Mouse (Mus musculus): ENCODE results near the gene Tcerg1l.

The Tcerg1l gene

DNA sequence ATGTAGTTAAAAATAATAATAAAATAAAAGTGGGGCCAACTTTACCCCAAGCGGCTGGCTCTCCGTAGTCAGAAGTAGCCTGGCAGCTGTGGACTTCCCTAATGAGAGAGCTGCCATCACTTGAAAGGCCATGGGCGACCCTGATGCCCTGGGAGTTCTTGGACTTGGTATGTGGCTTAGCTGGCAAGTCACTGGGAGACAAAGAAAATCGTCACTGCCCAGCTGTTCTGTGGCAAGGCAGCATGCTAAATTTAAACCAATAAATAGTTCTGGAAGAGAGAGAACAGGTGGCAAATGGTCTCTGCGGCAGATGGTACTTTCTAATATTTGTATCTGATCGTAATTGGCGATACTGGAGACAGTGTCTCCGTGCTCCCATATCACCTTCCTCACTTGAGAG, 40.1 kb downstream of the Tcerg1l start:
- DNase-seq (ENCODE audit: low read depth) = no peak

DNA sequence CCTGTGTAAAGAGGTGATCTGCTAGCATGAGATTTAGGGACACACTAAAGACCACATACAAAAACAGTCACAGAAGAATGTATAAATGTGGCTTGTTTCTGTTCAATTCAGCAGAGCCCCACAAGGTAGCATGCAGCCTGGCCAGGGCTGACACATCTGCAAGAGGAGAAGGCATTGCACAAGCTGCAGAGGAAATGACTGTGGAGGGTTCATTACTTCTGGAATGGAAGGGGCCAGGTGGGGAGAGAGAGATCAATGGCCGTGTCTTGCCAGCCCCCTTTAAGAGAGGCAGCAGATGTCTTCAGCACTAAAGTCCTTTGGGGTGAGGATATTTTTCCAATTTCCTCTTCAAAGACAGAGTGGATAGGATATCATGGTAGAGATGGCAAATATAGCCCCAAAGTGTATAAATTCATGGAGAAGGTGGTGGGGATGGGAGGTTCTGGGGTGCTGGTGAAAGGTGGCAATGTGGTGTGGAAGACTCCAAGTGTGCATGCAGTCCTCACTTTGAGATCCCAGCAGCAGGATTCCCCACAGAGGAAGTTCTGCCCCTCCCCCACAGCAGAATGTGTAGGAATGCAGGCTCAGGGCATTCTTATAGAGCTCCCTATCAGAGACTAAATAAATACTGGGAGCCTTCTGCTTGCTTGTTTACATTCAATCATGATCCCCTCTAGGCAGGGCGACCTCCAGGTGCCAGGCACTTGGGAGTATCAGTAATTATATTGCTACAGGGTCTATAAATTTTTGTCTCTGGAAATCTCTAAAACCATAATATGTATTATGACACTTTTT, 40.7 kb downstream of the Tcerg1l start:
- no peak for DNase-seq (ENCODE audit: low read depth)

DNA sequence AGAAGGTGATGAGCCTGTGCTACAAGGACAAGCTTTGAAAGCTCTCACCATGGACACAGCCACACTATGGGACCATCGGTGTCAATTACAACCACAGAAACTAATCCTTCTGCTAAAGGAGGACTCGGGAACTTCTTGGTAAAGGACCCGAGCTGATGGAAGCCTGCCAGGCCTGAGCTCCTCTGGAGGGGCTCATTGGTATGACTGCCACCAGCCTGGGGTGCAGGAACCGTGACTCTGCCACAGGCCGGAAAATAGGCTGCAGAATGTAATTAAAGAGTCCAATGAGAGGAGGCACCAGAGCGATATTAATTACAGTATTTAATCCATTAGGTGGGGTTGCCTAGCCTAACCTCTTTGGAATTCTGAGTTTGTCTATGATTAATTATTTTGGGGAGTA, 52.1 kb downstream of the Tcerg1l start:
- DNase-seq (ENCODE audit: low read depth) = no peak

DNA sequence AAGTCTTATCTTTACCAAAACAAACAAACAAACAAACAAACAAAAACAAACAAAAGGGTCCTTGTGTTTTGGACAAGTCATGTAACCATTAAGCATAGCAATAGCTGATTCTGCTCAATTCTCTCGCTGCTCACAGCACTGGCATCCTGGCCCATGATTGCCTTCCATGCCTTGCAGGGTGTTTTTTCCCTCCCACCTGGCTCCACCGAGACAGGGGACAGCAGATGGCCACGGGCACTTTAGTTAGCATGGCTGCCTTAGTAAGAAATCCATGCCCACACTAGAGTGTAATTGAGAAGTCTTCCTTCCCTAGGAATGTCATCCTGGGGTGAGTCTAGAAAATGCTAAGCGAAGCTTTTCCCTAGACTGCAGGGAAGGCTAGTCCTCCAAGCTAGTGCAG, 59.1 kb downstream of the Tcerg1l start:
- DNase-seq (ENCODE audit: low read depth) = no peak

DNA sequence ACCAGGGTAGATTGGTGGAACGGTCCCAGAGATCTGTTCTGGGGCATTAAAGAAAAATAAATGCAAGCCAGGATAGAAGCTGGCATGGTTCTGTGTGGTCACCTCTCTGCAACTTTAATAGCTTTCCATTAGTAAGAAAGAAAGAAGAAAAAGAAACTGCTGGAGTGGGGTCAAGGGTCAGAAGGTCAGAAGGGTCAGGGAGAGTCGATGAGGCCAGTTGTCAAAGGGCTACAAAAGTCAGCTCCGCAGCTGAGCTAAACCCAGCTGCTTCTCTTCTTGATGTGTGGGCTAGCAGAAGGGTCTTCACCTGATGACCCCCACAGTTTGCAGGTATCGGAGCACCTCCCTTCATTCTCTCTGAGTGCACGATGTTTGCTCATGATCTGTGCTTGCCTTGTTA, 59.6 kb downstream of the Tcerg1l start:
- DNase-seq (ENCODE audit: low read depth) = no peak

DNA sequence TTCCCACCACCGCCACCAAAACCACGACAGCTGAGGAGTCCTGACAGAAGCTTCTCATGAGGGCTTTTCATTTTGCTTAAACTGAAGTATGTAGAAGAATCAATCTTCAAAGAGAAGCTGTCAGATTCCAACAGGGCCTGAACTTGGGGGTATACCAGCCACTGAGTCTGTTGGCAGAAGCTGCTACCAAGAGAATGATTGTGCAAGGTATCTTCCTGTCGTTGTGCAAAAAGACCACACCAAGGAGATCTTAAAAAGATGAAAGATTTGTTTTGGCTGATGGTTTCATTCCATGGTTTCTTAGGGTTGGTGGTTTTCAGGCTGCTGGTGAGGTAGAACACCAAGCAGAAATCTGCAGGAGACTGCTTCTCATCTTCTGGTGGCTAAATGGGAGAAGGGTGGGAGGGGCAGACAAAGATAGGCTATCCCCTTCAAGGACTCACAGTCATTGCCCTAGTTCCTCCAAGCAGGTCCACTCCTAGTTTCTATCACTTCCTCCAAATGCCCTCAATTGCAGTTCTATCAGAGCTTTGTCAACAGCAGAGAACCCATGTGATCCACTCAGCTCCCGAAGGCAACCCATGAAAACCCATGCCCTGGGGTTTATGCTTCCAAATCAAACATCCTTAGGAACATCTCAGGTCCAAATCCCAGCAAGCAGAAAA, 64.9 kb downstream of the Tcerg1l start:
- DNase-seq (ENCODE audit: low read depth) = no peak

DNA sequence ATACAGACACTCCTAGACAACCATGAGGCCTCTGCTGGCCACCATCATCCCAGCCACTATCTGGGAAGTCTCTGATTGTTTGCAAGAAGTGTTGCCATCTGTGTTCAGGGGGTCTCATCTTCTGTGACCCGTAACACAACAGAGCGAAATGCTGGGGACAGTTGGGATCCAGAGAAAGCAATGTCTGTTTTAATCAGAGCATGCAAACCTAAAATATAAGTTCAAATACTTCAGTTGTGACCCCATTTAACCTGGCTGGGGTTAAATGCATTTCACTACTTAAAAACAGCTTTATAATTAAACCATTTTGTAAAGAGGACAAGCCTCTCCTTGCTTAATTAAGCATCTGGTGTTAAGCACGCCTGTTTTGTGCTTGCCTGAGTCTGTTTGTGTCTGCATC, 66.3 kb downstream of the Tcerg1l start:
- DNase-seq (ENCODE audit: low read depth) = no peak

DNA sequence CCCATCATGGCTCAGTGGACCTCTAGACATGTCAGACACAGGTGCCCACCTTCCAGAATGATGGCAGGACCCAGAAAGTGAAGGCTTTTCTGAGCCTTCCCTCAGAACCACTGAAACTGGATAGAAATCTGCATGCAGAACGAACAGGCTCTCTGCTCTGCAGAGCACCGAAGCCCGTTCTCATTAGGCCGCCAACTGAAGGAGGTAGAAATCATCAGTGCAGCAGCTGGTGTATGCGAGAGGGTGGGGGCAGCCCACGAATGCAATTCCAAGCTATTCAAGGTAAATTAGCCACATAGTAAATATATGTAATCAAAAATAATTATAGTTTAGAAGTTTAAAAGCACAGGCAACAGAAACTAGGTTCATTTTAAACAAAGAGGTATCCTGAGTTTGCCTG, 68.9 kb downstream of the Tcerg1l start:
- DNase-seq (ENCODE audit: low read depth) = no peak

DNA sequence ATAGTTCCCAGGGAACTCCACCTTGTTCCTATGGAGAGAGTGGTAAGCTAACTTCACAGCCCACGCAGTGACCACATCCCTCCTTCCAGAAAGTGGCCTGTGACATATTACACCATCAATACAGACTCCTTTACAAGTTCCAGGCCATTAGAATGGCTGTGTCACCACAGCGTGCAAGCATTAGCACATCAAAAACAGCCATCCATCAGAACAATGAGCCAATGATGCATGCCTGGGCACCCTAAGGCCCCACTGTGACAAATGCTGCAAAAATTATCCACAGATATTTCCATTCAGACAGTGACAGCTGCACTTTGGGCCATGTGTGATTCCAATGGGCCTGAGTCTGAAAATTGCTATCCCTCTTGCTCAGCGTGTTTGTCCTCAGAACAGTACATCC, 70.8 kb downstream of the Tcerg1l start:
- DNase-seq (ENCODE audit: low read depth) = no peak

DNA sequence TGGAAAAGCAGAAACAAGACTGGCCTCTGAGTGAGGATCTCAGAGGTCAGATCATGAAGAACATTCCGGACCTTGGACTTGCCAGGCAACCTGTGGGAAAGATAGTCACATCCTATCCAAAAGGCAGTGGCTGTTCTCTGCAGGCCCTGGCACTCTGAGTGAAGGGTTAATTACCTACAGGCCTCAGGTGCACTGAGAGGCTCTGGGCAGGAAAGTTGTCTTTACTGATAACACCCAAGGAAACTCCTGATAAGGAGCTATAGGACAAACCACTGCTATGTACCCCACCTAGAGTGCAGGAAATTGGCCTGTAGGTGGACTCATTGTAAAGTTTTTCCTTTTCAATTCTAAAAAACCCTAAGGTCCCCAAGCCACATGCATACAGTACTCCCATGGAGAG, 83.8 kb downstream of the Tcerg1l start:
- no peak for DNase-seq (ENCODE audit: low read depth)

DNA sequence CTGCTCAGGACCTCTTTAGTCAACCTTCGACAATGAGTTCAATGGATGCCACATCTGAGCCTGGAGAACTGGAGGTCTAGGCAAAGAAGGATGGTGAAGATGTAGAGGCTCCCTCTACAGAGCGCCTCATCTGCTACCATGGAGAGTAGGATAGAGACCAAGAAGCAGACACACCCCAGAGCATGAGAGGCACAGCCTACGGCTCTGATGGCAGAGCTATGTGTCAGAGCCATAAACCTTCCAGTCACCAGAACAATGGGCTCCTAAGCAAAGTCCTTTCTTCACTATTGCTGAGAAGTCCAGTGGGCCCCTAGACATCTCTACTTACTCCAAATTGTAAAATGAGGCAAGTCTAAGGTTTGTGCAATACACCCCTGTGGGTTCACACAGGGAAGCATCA, 91.4 kb downstream of the Tcerg1l start:
- DNase-seq (ENCODE audit: low read depth) = no peak

DNA sequence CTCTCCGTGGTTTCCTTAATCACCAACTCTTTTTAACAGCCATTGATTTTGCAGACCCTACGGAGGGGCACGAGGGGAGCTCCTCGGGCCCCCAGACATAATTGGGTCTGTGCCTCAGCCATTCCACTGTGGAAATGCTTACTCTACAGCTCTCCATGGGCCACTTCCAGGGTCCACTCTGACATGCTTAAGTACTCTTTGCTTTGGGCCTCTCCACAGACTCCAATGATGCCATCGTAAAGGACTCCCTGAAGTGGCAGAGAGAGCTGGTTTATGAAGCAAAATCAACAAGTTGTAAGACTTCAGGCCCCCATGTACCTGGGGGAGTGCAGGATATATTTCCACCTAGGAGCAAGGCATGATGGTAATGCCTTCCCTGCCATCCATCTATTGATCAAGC, 112.7 kb downstream of the Tcerg1l start:
- no peak for DNase-seq (ENCODE audit: low read depth)

DNA sequence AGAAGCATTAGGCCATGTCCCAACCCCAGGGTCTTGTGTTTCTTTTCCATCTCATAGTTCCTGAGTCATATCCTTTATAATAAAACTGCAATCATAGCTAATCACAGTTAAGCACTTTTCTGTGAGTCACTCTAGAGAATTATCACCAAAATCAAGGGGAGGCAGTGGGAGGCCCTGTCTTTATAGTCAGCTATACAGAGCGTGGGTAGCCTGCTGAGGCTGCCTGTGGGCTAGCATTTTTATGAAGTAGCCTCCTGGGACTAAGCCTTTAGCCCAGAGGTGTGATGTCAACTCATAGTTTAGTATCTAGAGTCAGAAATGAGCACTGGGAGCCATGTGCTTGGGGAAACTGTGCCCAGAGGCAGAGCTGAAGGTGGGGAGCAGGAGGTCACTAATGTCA, 122.3 kb downstream of the Tcerg1l start:
- no peak for DNase-seq (ENCODE audit: low read depth)

DNA sequence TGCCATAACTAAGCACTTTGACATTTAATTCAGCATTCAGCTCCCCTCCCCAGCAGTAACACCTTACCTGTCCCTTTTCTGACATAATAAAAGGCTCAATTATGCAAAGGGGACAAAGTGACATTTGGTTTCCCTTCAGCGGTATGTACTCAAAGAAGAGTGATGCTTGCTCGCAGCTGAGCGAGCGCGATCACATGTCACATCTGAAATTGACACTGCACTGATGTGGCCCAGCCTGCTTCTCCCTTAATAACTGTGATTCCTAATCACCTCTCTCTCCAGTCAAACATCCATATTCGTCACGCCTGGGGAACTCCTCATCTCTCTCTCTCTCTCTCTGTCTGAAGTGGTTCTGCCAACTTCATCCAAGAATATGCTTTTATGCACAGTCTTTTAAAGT, 126.2 kb downstream of the Tcerg1l start:
- no peak for DNase-seq (ENCODE audit: low read depth)

DNA sequence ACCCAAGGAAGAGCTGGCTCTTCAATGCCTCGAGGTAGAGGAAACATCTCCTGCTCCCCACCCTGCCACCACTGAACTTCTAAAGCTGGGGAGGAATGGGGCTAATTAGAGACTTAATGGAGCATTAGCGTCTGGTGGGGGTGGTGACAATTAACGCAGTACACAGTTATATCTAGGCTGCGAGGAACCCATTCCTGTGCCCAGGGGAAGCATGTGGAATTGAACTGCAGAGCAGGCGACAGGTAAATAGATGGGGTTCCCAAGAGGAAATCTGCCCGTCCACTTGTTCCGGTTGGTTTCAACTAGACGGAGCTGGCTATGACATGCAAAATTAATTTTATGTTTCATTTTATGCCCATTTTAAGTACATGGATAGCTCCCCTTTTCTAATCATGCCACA, 128.1 kb downstream of the Tcerg1l start:
- no peak for DNase-seq (ENCODE audit: low read depth)

DNA sequence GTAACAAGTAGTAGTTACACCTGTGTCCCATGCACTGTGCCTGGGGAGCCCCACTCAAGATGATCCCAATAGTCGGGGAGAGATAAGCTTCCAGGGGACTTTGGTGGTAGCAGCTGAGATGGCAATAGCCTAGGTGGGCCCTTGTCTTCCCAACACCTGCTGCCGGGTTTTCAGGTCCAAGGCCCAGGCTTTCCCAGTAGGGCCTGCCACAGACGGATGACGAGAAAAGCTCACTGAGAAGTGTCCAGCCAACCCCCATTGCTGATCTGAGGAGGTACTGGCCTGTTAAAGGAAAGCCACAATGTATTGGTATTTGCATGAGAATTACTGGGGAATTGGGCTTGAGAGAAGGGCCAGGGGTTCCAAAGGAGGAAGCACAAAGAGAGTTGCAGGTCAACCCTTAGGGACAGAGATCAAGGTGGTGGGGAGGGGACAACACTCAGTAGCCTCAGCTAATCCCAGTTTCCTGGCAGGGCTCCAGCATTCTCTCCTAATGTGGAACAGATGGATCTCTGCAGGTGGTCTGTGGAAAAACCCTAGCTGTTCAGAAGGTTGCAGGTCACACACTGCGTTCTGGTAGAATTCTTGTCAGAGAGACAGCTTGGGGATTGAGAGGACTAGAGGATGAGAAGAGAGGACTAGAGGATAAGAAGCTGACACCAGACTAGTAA, 129.4 kb downstream of the Tcerg1l start:
- no peak for DNase-seq (ENCODE audit: low read depth)

DNA sequence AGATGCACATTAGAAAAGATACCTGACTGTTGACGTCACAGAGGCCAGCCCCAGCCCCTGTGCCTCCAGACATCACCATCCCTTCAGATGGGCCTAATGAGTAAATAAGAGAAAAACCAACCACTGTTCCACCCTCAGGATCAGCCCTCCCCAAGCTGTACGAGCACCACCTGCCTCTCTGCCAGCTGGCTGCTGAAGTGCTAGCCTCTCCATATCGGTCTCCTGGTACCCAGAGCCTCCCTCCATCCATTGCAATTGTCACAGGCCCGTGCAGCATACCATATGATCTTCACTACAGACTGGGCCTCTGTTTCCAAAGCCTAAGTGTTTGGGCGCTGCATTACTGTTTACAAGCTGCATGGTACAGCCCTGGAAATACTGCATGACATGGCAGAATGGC, 148.9 kb downstream of the Tcerg1l start:
- no peak for DNase-seq (ENCODE audit: low read depth)

DNA sequence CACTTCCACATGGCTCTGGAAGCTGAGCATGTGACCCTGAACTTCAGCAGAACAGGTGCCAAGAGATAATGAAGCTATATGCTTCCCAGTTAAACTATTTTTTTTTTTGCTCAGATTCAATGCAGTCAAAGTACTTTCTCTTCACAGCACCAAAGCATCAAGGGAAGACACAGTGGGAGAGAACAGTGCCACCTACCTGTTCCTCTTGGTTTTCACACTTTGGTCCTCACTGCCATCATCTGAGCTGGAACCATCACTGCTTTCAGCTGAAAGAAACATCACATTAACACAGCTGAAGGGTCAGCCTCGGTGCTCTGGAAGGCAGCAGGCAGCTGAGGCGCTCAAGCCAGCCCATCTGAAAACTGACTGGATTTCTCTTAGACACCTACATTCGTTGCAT, 149.4 kb downstream of the Tcerg1l start:
- no peak for DNase-seq (ENCODE audit: low read depth)

DNA sequence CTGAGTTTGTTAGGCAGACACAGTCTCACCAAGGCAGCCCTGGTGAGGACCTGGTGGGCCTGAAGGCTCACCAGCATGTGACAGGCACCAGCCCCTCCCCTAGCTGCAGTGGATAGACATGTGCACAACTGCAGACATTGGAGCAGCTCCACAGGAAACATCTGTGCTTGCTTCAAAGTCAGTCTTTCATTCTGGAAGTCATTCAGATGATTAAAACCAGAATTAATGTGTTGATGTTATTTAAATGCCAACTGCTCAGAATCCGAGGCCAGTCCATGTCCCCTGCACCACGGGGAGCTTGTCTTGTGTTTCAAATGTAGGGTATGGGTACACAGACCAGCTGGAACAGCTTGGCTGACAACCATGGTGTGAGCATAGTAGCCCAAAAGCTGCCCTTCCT, 150.8 kb downstream of the Tcerg1l start:
- no peak for DNase-seq (ENCODE audit: low read depth)

DNA sequence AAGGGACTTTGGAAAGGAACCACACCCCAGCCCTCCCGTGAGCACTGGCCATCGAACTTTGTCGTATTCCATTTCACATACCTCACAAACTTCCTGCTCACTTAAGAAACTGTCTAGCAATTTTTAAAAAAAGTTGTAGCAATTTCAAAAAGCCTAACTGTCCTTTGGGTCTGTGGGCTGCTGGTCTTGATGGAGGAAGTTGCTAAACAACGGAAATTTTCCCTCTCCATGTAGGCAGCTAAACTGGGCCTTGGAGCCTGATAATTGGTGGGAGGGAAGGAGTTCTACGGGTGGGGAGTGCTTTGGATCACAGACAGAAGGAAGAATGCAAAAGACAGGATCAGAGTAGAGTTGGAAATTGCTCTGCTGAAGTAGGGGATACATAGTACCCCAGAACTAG, 155.3 kb downstream of the Tcerg1l start:
- DNase-seq (ENCODE audit: low read depth) = no peak

DNA sequence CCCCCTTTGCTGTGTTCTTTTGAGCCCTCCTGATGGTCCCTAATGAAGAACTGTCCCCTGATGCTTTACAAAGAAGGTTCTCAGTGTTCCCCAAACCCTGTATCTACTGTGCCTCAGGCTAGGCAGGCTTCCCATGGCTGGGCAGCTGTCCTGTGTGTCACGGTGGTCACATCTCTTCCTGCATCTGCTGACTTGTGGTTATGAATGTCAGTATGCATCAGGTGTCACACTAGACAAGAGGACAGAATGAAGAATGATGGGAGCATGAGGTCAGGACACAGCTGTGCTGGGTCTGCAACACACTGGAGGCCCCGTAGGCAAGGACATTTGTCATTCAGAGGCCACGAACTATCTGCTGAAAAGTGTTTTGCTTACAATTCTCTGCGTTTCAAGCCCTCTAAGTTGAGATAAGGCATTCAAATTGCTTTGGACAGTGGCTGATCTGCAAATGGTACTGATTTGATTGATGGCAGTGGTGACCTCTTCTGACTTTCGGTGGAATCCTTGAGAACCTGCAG, 159.8 kb downstream of the Tcerg1l start:
- DNase-seq (ENCODE audit: low read depth) = no peak

DNA sequence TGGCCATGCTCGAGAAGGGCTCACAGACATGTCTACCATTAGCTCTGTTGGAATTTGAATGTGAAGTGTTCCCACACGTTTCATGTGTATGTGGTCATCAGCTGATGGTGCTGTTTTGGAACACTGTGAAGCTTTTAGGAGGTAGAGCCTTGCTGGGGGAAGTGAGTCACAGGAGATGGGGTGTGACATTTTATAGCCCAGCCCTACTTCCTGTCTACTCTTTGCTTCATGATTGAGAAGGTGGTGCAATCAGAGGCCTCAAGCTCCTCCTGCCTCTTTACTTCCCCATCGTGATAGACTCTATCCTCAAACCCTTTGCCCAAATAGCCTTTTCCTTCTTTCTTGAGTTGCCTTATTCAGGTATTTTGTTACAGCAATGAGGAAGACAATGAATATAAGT, 173.3 kb downstream of the Tcerg1l start:
- DNase-seq (ENCODE audit: low read depth) = no peak

DNA sequence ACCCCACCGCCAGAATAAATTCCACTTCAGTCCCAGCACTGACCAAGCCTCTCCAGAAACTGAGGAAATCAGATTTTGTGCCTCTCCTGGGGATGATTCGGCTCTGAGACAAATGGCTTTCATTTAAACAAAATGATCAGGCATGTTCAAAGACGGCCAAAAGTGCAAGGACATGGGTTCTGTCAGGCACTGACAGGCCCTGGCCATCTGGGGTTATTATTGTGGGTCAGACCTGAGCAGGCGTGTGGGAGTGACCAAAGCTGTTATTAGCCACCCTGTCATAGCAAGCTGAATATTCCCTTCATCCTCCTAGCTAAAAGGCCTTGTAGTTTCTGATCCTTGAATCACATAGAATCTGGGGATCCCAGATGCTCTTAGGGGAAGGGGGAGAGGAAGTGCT, 174.6 kb downstream of the Tcerg1l start:
- no peak for DNase-seq (ENCODE audit: low read depth)
